Mouse (Mus musculus): Measurements from ENCODE around the gene Ints14. TPM values are rescaled to one million over a fixed set of nuclear protein-coding genes. Genes with fewer than 3 reads are reported as not detected.

The Ints14 gene
- polyA plus RNA-seq, 1 experiment, result 9.6 TPM

GRCm38 (mm10) chr9:65016978-65017827, 56.5 kb downstream of the Ints14 start:
- no peak overlapping the region for H3K27ac ChIP-seq (ENCODE audit: insufficient read depth, low read length)
- TF ChIP-seq POLR2A (IDR thresholded peaks at IDR 0.05; ENCODE audit: low read depth, low read length) (no peak), CTCF (IDR thresholded peaks at IDR 0.05; ENCODE audit: extremely low read depth, insufficient read depth, insufficient read length, insufficient replicate concordance) (no peak)
- no peaks in the 10 kb centered on the region; the same call in 1 of the 2 replicates for H3K4me1 ChIP-seq (ENCODE audit: control insufficient read depth, insufficient read depth, insufficient read length)
- 91% methylated on average over 16 of the region's 16 CpGs for WGBS
- DNase-seq (ENCODE audit: low read depth in 1 of 2, low spot score in 2 of 2), result no peak
- H3K4me3 ChIP-seq (ENCODE audit: extremely low read depth, insufficient read depth, insufficient read length), result no peak overlapping the region
- no peaks in the 10 kb centered on the region for H3K27me3 ChIP-seq (ENCODE audit: control insufficient read depth, insufficient read depth, low read length)
- H3K36me3 ChIP-seq (ENCODE audit: control insufficient read depth, insufficient read depth, low read length), result no peaks in the 10 kb centered on the region

GRCm38 (mm10) chr9:65017896-65018295, 57.2 kb downstream of the Ints14 start:
- no peak for DNase-seq (ENCODE audit: low read depth in 1 of 2, low spot score in 2 of 2)
- H3K27me3 ChIP-seq (ENCODE audit: control insufficient read depth, insufficient read depth, low read length), result no peaks in the 10 kb centered on the region
- H3K36me3 ChIP-seq (ENCODE audit: control insufficient read depth, insufficient read depth, low read length), result no peaks in the 10 kb centered on the region
- WGBS, result 94% methylated on average over 4 of the region's 4 CpGs
- H3K27ac ChIP-seq (ENCODE audit: insufficient read depth, low read length), result no peak overlapping the region
- no peak for TF ChIP-seq CTCF (IDR thresholded peaks at IDR 0.05; ENCODE audit: extremely low read depth, insufficient read depth, insufficient read length, insufficient replicate concordance)
- no peak overlapping the region for H3K4me3 ChIP-seq (ENCODE audit: extremely low read depth, insufficient read depth, insufficient read length)
- peaks cover 2% of the 10 kb centered on the region; the same call in 1 of the 2 replicates for H3K4me1 ChIP-seq (ENCODE audit: control insufficient read depth, insufficient read depth, insufficient read length)

GRCm38 (mm10) chr9:65018588-65019121, 58.0 kb downstream of the Ints14 start:
- TF ChIP-seq POLR2A (IDR thresholded peaks at IDR 0.05; ENCODE audit: low read depth, low read length) (no peak), CTCF (IDR thresholded peaks at IDR 0.05; ENCODE audit: extremely low read depth, insufficient read depth, insufficient read length, insufficient replicate concordance) (no peak)
- H3K27me3 ChIP-seq (ENCODE audit: control insufficient read depth, insufficient read depth, low read length), result no peaks in the 10 kb centered on the region
- no peak for DNase-seq (ENCODE audit: low read depth in 1 of 2, low spot score in 2 of 2)
- no peak overlapping the region for H3K4me3 ChIP-seq (ENCODE audit: extremely low read depth, insufficient read depth, insufficient read length)
- no peak overlapping the region for H3K27ac ChIP-seq (ENCODE audit: insufficient read depth, low read length)
- H3K36me3 ChIP-seq (ENCODE audit: control insufficient read depth, insufficient read depth, low read length), result no peaks in the 10 kb centered on the region
- H3K4me1 ChIP-seq (ENCODE audit: control insufficient read depth, insufficient read depth, insufficient read length), result peaks cover 2% of the 10 kb centered on the region; the same call in 1 of the 2 replicates
- WGBS, result 72% methylated on average over 3 of the region's 3 CpGs

GRCm38 (mm10) chr9:65019146-65019545, 58.4 kb downstream of the Ints14 start:
- DNase-seq (ENCODE audit: low read depth in 1 of 2, low spot score in 2 of 2), result no peak
- Histone ChIP-seq H3K4me3 (ENCODE audit: extremely low read depth, insufficient read depth, insufficient read length) (no peak overlapping the region), H3K27ac (ENCODE audit: insufficient read depth, low read length) (no peak overlapping the region), H3K27me3 (ENCODE audit: control insufficient read depth, insufficient read depth, low read length) (no peaks in the 10 kb centered on the region), H3K36me3 (ENCODE audit: control insufficient read depth, insufficient read depth, low read length) (no peaks in the 10 kb centered on the region), H3K4me1 (ENCODE audit: control insufficient read depth, insufficient read depth, insufficient read length) (peaks cover 2% of the 10 kb centered on the region; the same call in 1 of the 2 replicates)
- TF ChIP-seq POLR2A (IDR thresholded peaks at IDR 0.05; ENCODE audit: low read depth, low read length), result no peak
- no peak for TF ChIP-seq CTCF (IDR thresholded peaks at IDR 0.05; ENCODE audit: extremely low read depth, insufficient read depth, insufficient read length, insufficient replicate concordance)
- 81% methylated on average over 3 of the region's 3 CpGs for WGBS

GRCm38 (mm10) chr9:65020128-65020527, 59.4 kb downstream of the Ints14 start:
- no peaks in the 10 kb centered on the region for H3K27me3 ChIP-seq (ENCODE audit: control insufficient read depth, insufficient read depth, low read length)
- DNase-seq (ENCODE audit: low read depth in 1 of 2, low spot score in 2 of 2), result no peak
- no peak overlapping the region for H3K4me3 ChIP-seq (ENCODE audit: extremely low read depth, insufficient read depth, insufficient read length)
- TF ChIP-seq CTCF (IDR thresholded peaks at IDR 0.05; ENCODE audit: extremely low read depth, insufficient read depth, insufficient read length, insufficient replicate concordance), result no peak
- TF ChIP-seq POLR2A (IDR thresholded peaks at IDR 0.05; ENCODE audit: low read depth, low read length), result no peak
- WGBS, result 79% methylated on average over 4 of the region's 4 CpGs
- H3K27ac ChIP-seq (ENCODE audit: insufficient read depth, low read length), result no peak overlapping the region
- H3K36me3 ChIP-seq (ENCODE audit: control insufficient read depth, insufficient read depth, low read length), result no peaks in the 10 kb centered on the region
- peaks cover 2% of the 10 kb centered on the region; the same call in 1 of the 2 replicates for H3K4me1 ChIP-seq (ENCODE audit: control insufficient read depth, insufficient read depth, insufficient read length)

- no peaks in the 10 kb centered on the region for H3K36me3 ChIP-seq (ENCODE audit: control insufficient read depth, insufficient read depth, low read length)
- H3K4me1 ChIP-seq (ENCODE audit: control insufficient read depth, insufficient read depth, insufficient read length), result peaks cover 2% of the 10 kb centered on the region; the same call in 1 of the 2 replicates
- WGBS, result under 1% methylated on average over 77 of the region's 81 CpGs
- peak within 1 kb of the TSS; percentile 95 for H3K27ac ChIP-seq (ENCODE audit: insufficient read depth, low read length)
- TF ChIP-seq CTCF (IDR thresholded peaks at IDR 0.05; ENCODE audit: extremely low read depth, insufficient read depth, insufficient read length, insufficient replicate concordance) (no peak), POLR2A (IDR thresholded peaks at IDR 0.05; ENCODE audit: low read depth, low read length) (peak; percentile 60)
- H3K4me3 ChIP-seq (ENCODE audit: extremely low read depth, insufficient read depth, insufficient read length), result peak within 1 kb of the TSS; percentile 84
- DNase-seq (ENCODE audit: low read depth in 1 of 2, low spot score in 2 of 2), result peak; percentile 73 to 82
- H3K27me3 ChIP-seq (ENCODE audit: control insufficient read depth, insufficient read depth, low read length), result no peaks in the 10 kb centered on the region
Observed at GRCm38 (mm10) chr9:65020991-65021886, 60.5 kb downstream of the Ints14 start, which contains the start of gene Hacd3. Gene Hacd3, minus strand, starts transcription at chr9:65021693.

All from spleen, adult 2 months (tissue).